Mouse (Mus musculus): Measurements from ENCODE around the gene Map3k11. TPM values are rescaled to one million over a fixed set of nuclear protein-coding genes. Genes with fewer than 3 reads are reported as not detected.

Map3k11 gene
- polyA plus RNA-seq, 1 experiment from 2014 or later: 29.4 TPM

GRCm38 (mm10) chr19:5710581-5710980 is 22.0 kb downstream of the Map3k11 start:
- peaks cover 44% of the 10 kb centered on the region for H3K79me2 ChIP-seq (ENCODE audit: inconsistent target)
- H3K36me3 ChIP-seq (ENCODE audit: inconsistent target): peaks cover 50% of the 10 kb centered on the region
- no peak overlapping the region for H3K27ac ChIP-seq
- WGBS (ENCODE audit: missing documents): 96% methylated on average over 7 of the region's 8 CpGs
- H3K4me3 ChIP-seq (ENCODE audit: inconsistent target): no peak overlapping the region

GRCm38 (mm10) chr19:5711218-5711617 is 22.7 kb downstream of the Map3k11 start:
- 53% methylated on average over 3 of the region's 3 CpGs for WGBS (ENCODE audit: missing documents)
- Histone ChIP-seq H3K27ac (peak overlapping the region; percentile 75), H3K4me3 (ENCODE audit: inconsistent target) (no peak overlapping the region), H3K79me2 (ENCODE audit: inconsistent target) (peaks cover 51% of the 10 kb centered on the region), H3K36me3 (ENCODE audit: inconsistent target) (peaks cover 52% of the 10 kb centered on the region)

GRCm38 (mm10) chr19:5711907-5712460 is 23.4 kb downstream of the Map3k11 start:
- 8% methylated on average over 14 of the region's 14 CpGs for WGBS (ENCODE audit: missing documents)
- Histone ChIP-seq H3K79me2 (ENCODE audit: inconsistent target) (peaks cover 58% of the 10 kb centered on the region), H3K4me3 (ENCODE audit: inconsistent target) (no peak overlapping the region), H3K27ac (peak overlapping the region; percentile 75), H3K36me3 (ENCODE audit: inconsistent target) (peaks cover 52% of the 10 kb centered on the region)

GRCm38 (mm10) chr19:5713255-5713654 is 24.7 kb downstream of the Map3k11 start:
- 84% methylated on average over 5 of the region's 5 CpGs for WGBS (ENCODE audit: missing documents)

GRCm38 (mm10) chr19:5713730-5714129 is 25.2 kb downstream of the Map3k11 start:
- H3K27ac ChIP-seq: peak overlapping the region; percentile 75
- peaks cover 76% of the 10 kb centered on the region for H3K79me2 ChIP-seq (ENCODE audit: inconsistent target)
- H3K36me3 ChIP-seq (ENCODE audit: inconsistent target): peaks cover 52% of the 10 kb centered on the region
- no peak overlapping the region for H3K4me3 ChIP-seq (ENCODE audit: inconsistent target)
- WGBS (ENCODE audit: missing documents): 33% methylated on average over 2 of the region's 2 CpGs

More at GRCm38 (mm10) chr19:5713255-5713654, 24.7 kb downstream of the Map3k11 start:
- H3K36me3 ChIP-seq (ENCODE audit: inconsistent target): peaks cover 52% of the 10 kb centered on the region
- H3K27ac ChIP-seq: peak overlapping the region; percentile 75
- peaks cover 71% of the 10 kb centered on the region for H3K79me2 ChIP-seq (ENCODE audit: inconsistent target)
- H3K4me3 ChIP-seq (ENCODE audit: inconsistent target): no peak overlapping the region

GRCm38 (mm10) chr19:5715793-5716688 is 27.5 kb downstream of the Map3k11 start:
- Histone ChIP-seq H3K36me3 (ENCODE audit: inconsistent target) (peaks cover 55% of the 10 kb centered on the region), H3K4me3 (ENCODE audit: inconsistent target) (no peak overlapping the region), H3K79me2 (ENCODE audit: inconsistent target) (peaks cover 87% of the 10 kb centered on the region), H3K27ac (no peak overlapping the region)
- 92% methylated on average over 30 of the region's 43 CpGs for WGBS (ENCODE audit: missing documents)

GRCm38 (mm10) chr19:5716955-5717354 is 28.4 kb downstream of the Map3k11 start:
- Histone ChIP-seq H3K27ac (no peak overlapping the region), H3K36me3 (ENCODE audit: inconsistent target) (peaks cover 64% of the 10 kb centered on the region), H3K79me2 (ENCODE audit: inconsistent target) (peaks cover 90% of the 10 kb centered on the region), H3K4me3 (ENCODE audit: inconsistent target) (no peak overlapping the region)
- 84% methylated on average over 10 of the region's 10 CpGs for WGBS (ENCODE audit: missing documents)

GRCm38 (mm10) chr19:5721233-5721632 is 32.7 kb downstream of the Map3k11 start:
- Histone ChIP-seq H3K4me3 (ENCODE audit: inconsistent target) (no peak overlapping the region), H3K36me3 (ENCODE audit: inconsistent target) (peaks cover 65% of the 10 kb centered on the region), H3K79me2 (ENCODE audit: inconsistent target) (peaks cover 95% of the 10 kb centered on the region), H3K27ac (no peak overlapping the region)
- 90% methylated on average over 6 of the region's 6 CpGs for WGBS (ENCODE audit: missing documents)

- Histone ChIP-seq H3K27ac (peak overlapping the region; percentile 100), H3K4me3 (ENCODE audit: inconsistent target) (no peak overlapping the region), H3K36me3 (ENCODE audit: inconsistent target) (peaks cover 48% of the 10 kb centered on the region), H3K79me2 (ENCODE audit: inconsistent target) (peaks cover 89% of the 10 kb centered on the region)
- WGBS (ENCODE audit: missing documents): 76% methylated on average over 4 of the region's 7 CpGs
Observed at GRCm38 (mm10) chr19:5722848-5723425, 34.4 kb downstream of the Map3k11 start.

GRCm38 (mm10) chr19:5723934-5724548 is 35.5 kb downstream of the Map3k11 start:
- H3K79me2 ChIP-seq (ENCODE audit: inconsistent target): peaks cover 89% of the 10 kb centered on the region
- WGBS (ENCODE audit: missing documents): 3% methylated on average over 4 of the region's 4 CpGs
- peak overlapping the region; percentile 100 for H3K27ac ChIP-seq
- peak overlapping the region; percentile 96 for H3K4me3 ChIP-seq (ENCODE audit: inconsistent target)
- peaks cover 36% of the 10 kb centered on the region for H3K36me3 ChIP-seq (ENCODE audit: inconsistent target)

- Histone ChIP-seq H3K27ac (peak overlapping the region; percentile 100), H3K36me3 (ENCODE audit: inconsistent target) (peaks cover 31% of the 10 kb centered on the region), H3K79me2 (ENCODE audit: inconsistent target) (peaks cover 87% of the 10 kb centered on the region), H3K4me3 (ENCODE audit: inconsistent target) (peak overlapping the region; percentile 96)
- WGBS (ENCODE audit: missing documents): 3% methylated on average over 7 of the region's 7 CpGs
Observed at GRCm38 (mm10) chr19:5724549-5724941, 36.0 kb downstream of the Map3k11 start.

- peaks cover 82% of the 10 kb centered on the region for H3K79me2 ChIP-seq (ENCODE audit: inconsistent target)
- WGBS (ENCODE audit: missing documents): 3% methylated on average over 12 of the region's 12 CpGs
- peak overlapping the region; percentile 96 for H3K4me3 ChIP-seq (ENCODE audit: inconsistent target)
- peaks cover 25% of the 10 kb centered on the region for H3K36me3 ChIP-seq (ENCODE audit: inconsistent target)
- H3K27ac ChIP-seq: peak overlapping the region; percentile 100
Observed at GRCm38 (mm10) chr19:5725029-5725707, 36.6 kb downstream of the Map3k11 start.

GRCm38 (mm10) chr19:5725767-5726515 is 37.4 kb downstream of the Map3k11 start, which contains the start of gene Ehbp1l1:
Ehbp1l1 (minus strand) TSS chr19:5726317.
- Histone ChIP-seq H3K4me3 (ENCODE audit: inconsistent target) (peak within 1 kb of the TSS; percentile 96), H3K27ac (peak within 1 kb of the TSS; percentile 100), H3K79me2 (ENCODE audit: inconsistent target) (peaks cover 82% of the 10 kb centered on the region), H3K36me3 (ENCODE audit: inconsistent target) (peaks cover 17% of the 10 kb centered on the region)
- under 1% methylated on average over 49 of the region's 49 CpGs for WGBS (ENCODE audit: missing documents)
